Comparison of ENCODE assay signal across 22 mouse cellular contexts in the genomic region with DNA sequence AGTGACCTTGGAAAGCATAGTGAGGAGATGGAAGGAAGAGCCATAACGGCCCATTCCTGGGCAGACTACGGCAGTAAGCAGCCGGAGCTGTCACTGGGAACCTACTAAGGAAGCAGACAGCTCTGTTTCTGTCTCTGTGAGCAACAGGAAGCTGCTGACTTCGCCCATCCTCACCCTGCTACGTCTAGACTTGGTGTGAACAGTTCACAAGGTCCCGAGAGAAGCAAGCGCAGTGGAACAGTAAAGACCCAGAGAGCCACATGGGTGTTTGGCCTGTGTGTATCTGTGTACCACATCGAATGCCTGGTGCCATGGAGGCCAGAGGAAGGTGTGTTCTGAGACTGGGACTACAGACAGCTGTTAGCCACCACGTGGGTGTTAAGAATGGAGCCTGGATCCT. TPM values are rescaled to one million over a fixed set of nuclear protein-coding genes. Genes with fewer than 3 reads are reported as not detected.
DNase-seq lines count a peak whose midpoint lies in the region; ATAC-seq and TF ChIP-seq lines count a peak whose summit lies in the region.
"Had no signal": no experiment of that assay in that cellular context is flagged by ENCODE, and none has a peak within 500 bp of the region (broad histone marks: within the 10 kb centered on the region; RNA-seq: fewer than 3 reads in every experiment).

No protein-coding gene starts in this region.

- 46% methylated on average over 9 of the region's 9 CpGs for WGBS in heart, adult 2 months
- WGBS in heart, embryonic 16.5 days, result 49% methylated on average over 9 of the region's 9 CpGs
- WGBS in lung, postnatal 0 days, result 62% methylated on average over 9 of the region's 9 CpGs

- no peak for ATAC-seq in heart, embryonic 16.5 days (replicated peaks; ENCODE audit: extremely low read depth, insufficient read depth, low FRiP score)
- peak; percentile 62 for ATAC-seq in lung, postnatal 0 days
- peak; percentile 40; the same call in 1 of the 2 replicates for ATAC-seq in monocyte, adult 5-6 weeks (replicated peaks; ENCODE audit: insufficient number of reproducible peaks, low FRiP score, low TSS enrichment, poor library complexity, severe bottlenecking)
- ATAC-seq: CD4-positive, CD25-positive, alpha-beta regulatory T cell, adult 4 months; hindbrain, embryonic 16.5 days; midbrain, embryonic 13.5 days had no signal

- peak; percentile 91 for DNase-seq in heart, adult 11 months
- DNase-seq in heart, adult 2 months, result no peak
- no peak for DNase-seq in heart, postnatal 36 days
- peak; percentile 29 for DNase-seq in lung, postnatal 0 days (ENCODE audit: low spot score)
- no peak for DNase-seq in lung, postnatal 25 days (ENCODE audit: low spot score)
- DNase-seq: adrenal gland, postnatal 36 days; cerebellum, adult 11 months; cerebellum, adult 9-11 months; gastrocnemius, postnatal 25 days; kidney, adult 11 months; layer of hippocampus, postnatal 36 days; lung, postnatal 10 days; right cerebral cortex, postnatal 14 days; spleen, adult 18-20 months had no signal

- H3K4me2 ChIP-seq in heart, embryonic 16.5 days (ENCODE audit: low read depth, low read length), result no peak overlapping the region
- no peak overlapping the region for H3K4me2 ChIP-seq in lung, postnatal 0 days (replicated peaks; ENCODE audit: low read depth, low read length)
- H3K4me2 ChIP-seq: midbrain, embryonic 13.5 days had no signal

- H3K4me3 ChIP-seq in heart, adult 2 months, result no peak overlapping the region
- H3K4me3 ChIP-seq in heart, embryonic 16.5 days (ENCODE audit: low read length), result no peak overlapping the region
- no peak overlapping the region for H3K4me3 ChIP-seq in lung, postnatal 0 days (ENCODE audit: low read depth, low read length)
- H3K4me3 ChIP-seq: forebrain, embryonic 10.5 days; megakaryocyte, embryonic 14.5 days; midbrain, embryonic 13.5 days had no signal

- no peak overlapping the region for H3K27ac ChIP-seq in heart, adult 2 months
- 0 out of 2 replicates have a peak overlapping the region, but pooled peaks have one; percentile 40 for H3K27ac ChIP-seq in heart, embryonic 16.5 days (ENCODE audit: low read length)
- no peak overlapping the region for H3K27ac ChIP-seq in lung, postnatal 0 days (ENCODE audit: low read length)
- H3K27ac ChIP-seq: forebrain, embryonic 10.5 days; kidney, postnatal 0 days; midbrain, embryonic 13.5 days had no signal

- H3K36me3 ChIP-seq in heart, adult 2 months (ENCODE audit: control insufficient read depth, insufficient read depth, low read length), result peaks cover 3% of the 10 kb centered on the region; the same call in 1 of the 2 replicates
- peaks cover 17% of the 10 kb centered on the region for H3K36me3 ChIP-seq in heart, embryonic 16.5 days (ENCODE audit: control insufficient read depth, insufficient read depth)
- H3K36me3 ChIP-seq in lung, postnatal 0 days (ENCODE audit: insufficient read depth, low read length), result peaks cover 7% of the 10 kb centered on the region; the same call in 1 of the 2 replicates

- no peak for TF ChIP-seq POLR2A in heart, adult 2 months (IDR thresholded peaks at IDR 0.05; ENCODE audit: insufficient read depth, low read depth, low read length)

- intact Hi-C loops in heart, adult 2 months (cut with DNase I), result no loop called here
- intact Hi-C loops in heart, postnatal 36 days (cut with DNase I), result no loop called here

- no peak for TF ChIP-seq CTCF in heart, adult 2 months (IDR thresholded peaks at IDR 0.05)
- TF ChIP-seq CTCF in lung, postnatal 0 days (IDR thresholded peaks at IDR 0.05), result no peak

- H3K9me3 ChIP-seq in heart, embryonic 16.5 days (replicated peaks; ENCODE audit: control insufficient read depth, low read length), result no peaks in the 10 kb centered on the region
- H3K9me3 ChIP-seq in lung, postnatal 0 days (ENCODE audit: low read length), result no peaks in the 10 kb centered on the region
- H3K9me3 ChIP-seq: forebrain, embryonic 10.5 days; megakaryocyte, embryonic 14.5 days; midbrain, embryonic 13.5 days had no signal

- no peak for TF ChIP-seq EP300 in heart, adult 2 months (IDR thresholded peaks at IDR 0.05; ENCODE audit: insufficient read depth, low read depth, low read length)
- no peak for TF ChIP-seq EP300 in lung, postnatal 0 days (IDR thresholded peaks at IDR 0.05)

- peaks cover 4% of the 10 kb centered on the region for H3K4me1 ChIP-seq in heart, adult 2 months (ENCODE audit: control insufficient read depth, insufficient read depth, low read length)
- H3K4me1 ChIP-seq in heart, embryonic 16.5 days (ENCODE audit: control insufficient read depth, insufficient read depth, low read length), result peaks cover 24% of the 10 kb centered on the region
- H3K4me1 ChIP-seq in lung, postnatal 0 days (ENCODE audit: insufficient read depth, low read depth, low read length), result no peaks in the 10 kb centered on the region
- H3K4me1 ChIP-seq: forebrain, embryonic 10.5 days; midbrain, embryonic 13.5 days had no signal

- no peaks in the 10 kb centered on the region for H3K27me3 ChIP-seq in heart, adult 2 months (ENCODE audit: control insufficient read depth, insufficient read depth, low read length)
- H3K27me3 ChIP-seq in heart, embryonic 16.5 days (ENCODE audit: control insufficient read depth, insufficient read depth, low read length), result no peaks in the 10 kb centered on the region
- H3K27me3 ChIP-seq in lung, postnatal 0 days (replicated peaks; ENCODE audit: insufficient read depth, low read length), result no peaks in the 10 kb centered on the region
- H3K27me3 ChIP-seq: megakaryocyte, embryonic 14.5 days; midbrain, embryonic 13.5 days had no signal

- H3K79me2 ChIP-seq in heart, adult 2 months (replicated peaks; ENCODE audit: control insufficient read depth, insufficient read depth, low read length), result no peaks in the 10 kb centered on the region

- H3K9ac ChIP-seq in heart, adult 2 months (ENCODE audit: low read depth, low read length), result no peak overlapping the region
- H3K9ac ChIP-seq in heart, embryonic 16.5 days (ENCODE audit: low read length), result no peak overlapping the region
- no peak overlapping the region for H3K9ac ChIP-seq in lung, postnatal 0 days (replicated peaks; ENCODE audit: low read depth)
- H3K9ac ChIP-seq: midbrain, embryonic 13.5 days had no signal

RNA-seq across cellular contexts. Expression of a gene that starts 9.8 kb away (rescaled TPM):
- 100 to 1,000 TPM; 344 to 384 TPM for total RNA-seq in heart, adult 2 months (2021)
- 128 and 135 TPM in 2 replicates for polyA plus RNA-seq in heart, adult 2 months (2012; rRNA removed)
- 211 and 221 TPM in 2 replicates for polyA plus RNA-seq in heart, embryonic 16.5 days (2015; fragmentation: Nextera tagmentation; extraction: Ambion mirVana)
- 100 to 1,000 TPM; 341 to 347 TPM for total RNA-seq in heart, postnatal 36 days (2021)
- 140 and 151 TPM in 2 replicates for polyA plus RNA-seq in lung, postnatal 0 days (2015; fragmentation: Nextera tagmentation; extraction: Ambion mirVana)
- 61.1 to 104 TPM (median 69.2 TPM) in 3 replicates for total RNA-seq in monocyte, adult 5-6 weeks (2017)

RNA-seq across cellular contexts. Expression of a gene that starts 10.1 kb away (rescaled TPM):
- total RNA-seq in heart, adult 2 months (2021), result 10 to 100 TPM; 49.4 to 57.5 TPM
- 7.3 and 9.9 TPM in 2 replicates for polyA plus RNA-seq in heart, adult 2 months (2012; rRNA removed)
- polyA plus RNA-seq in heart, embryonic 16.5 days (2015; fragmentation: Nextera tagmentation; extraction: Ambion mirVana), result 52.1 and 52.6 TPM in 2 replicates
- 10 to 100 TPM; 53.0 to 53.1 TPM for total RNA-seq in heart, postnatal 36 days (2021)
- polyA plus RNA-seq in lung, postnatal 0 days (2015; fragmentation: Nextera tagmentation; extraction: Ambion mirVana), result 33.8 and 35.3 TPM in 2 replicates
- 38.0 to 39.8 TPM (median 38.2 TPM) in 3 replicates for total RNA-seq in monocyte, adult 5-6 weeks (2017)

Comparison
In these comparisons a context has a peak if more than half of its experiments do, and no peak if none do; other contexts are left out.
1. DNase-seq: peak in heart, adult 11 months (single experiment) and lung, postnatal 0 days (single experiment); none in heart, adult 2 months (0 of 2), heart, postnatal 36 days (0 of 2) and lung, postnatal 25 days (single experiment).